Mouse (Mus musculus) G1E (cell line): Measurements from ENCODE around the gene Map7. TPM values are rescaled to one million over a fixed set of nuclear protein-coding genes. Genes with fewer than 3 reads are reported as not detected.

ENCODE experiments used
- ATAC-seq: 2 replicates; pipeline ENCODE4 v1.8.0; 2016; ENCODE audit warnings: mild to moderate bottlenecking; ENCODE audit not compliant: insufficient number of reproducible peaks, poor library complexity, low FRiP score, severe bottlenecking; ENCODE audit errors: extremely low read depth
- DNase-seq: peaks from one replicate; pipeline ENCODE4 v3.0.0; 2012; ENCODE audit warnings: low spot score
- H3K27me3 ChIP-seq: 2 replicates; pipeline ENCODE4 v1.6.1; 2012; ENCODE audit warnings: mild to moderate bottlenecking, low read length, inconsistent platforms; ENCODE audit not compliant: insufficient read depth
- H3K36me3 ChIP-seq: replicated peaks from 2 replicates; pipeline ENCODE3; 2012; ENCODE audit warnings: mild to moderate bottlenecking, inconsistent platforms
- H3K4me1 ChIP-seq: 2 replicates; pipeline ENCODE4 v1.6.1; 2012; ENCODE audit warnings: low read depth, low read length, inconsistent platforms, mixed read lengths; ENCODE audit not compliant: insufficient read depth
- H3K4me3 ChIP-seq: 2 replicates; pipeline ENCODE4 v1.5.1; 2012; ENCODE audit warnings: low read depth, mild to moderate bottlenecking, inconsistent platforms, low read length, moderate library complexity, mixed read lengths
- H3K9me3 ChIP-seq: replicated peaks from 2 replicates; pipeline ENCODE4 v1.6.1; 2012; ENCODE audit warnings: inconsistent platforms
- CTCF ChIP-seq: IDR thresholded peaks from 2 replicates; pipeline ENCODE4 v1.5.1; 2012; ENCODE audit warnings: low read depth, low read length, inconsistent platforms, mixed read lengths
- GATA1 ChIP-seq: IDR thresholded peaks from 2 replicates; pipeline ENCODE4 v1.6.1; 2012; ENCODE audit warnings: borderline replicate concordance, low read length, inconsistent platforms, mixed read lengths
- GATA2 ChIP-seq: IDR thresholded peaks from 2 replicates; pipeline ENCODE4 v1.6.1; 2012; ENCODE audit warnings: low read depth, low read length, inconsistent platforms, borderline replicate concordance
- POLR2AphosphoS5 ChIP-seq: IDR thresholded peaks from 2 replicates; pipeline ENCODE4 v1.6.1; 2012; ENCODE audit warnings: low read depth, low read length, inconsistent platforms; ENCODE audit not compliant: insufficient replicate concordance
- TAL1 ChIP-seq: conservative IDR thresholded peaks from 2 replicates; pipeline ENCODE4 v1.6.1; 2012; ENCODE audit warnings: low read depth, low read length, inconsistent platforms, mixed read lengths
- polyA plus RNA-seq: library from polyadenylated mRNA; stranded (reverse); fragments of >175 nt; gene quantifications from 2 replicates; pipeline ENCODE4 v1.2.3, GENCODE M21; 2012
- total RNA-seq, 2 experiments: library from RNA; stranded (forward) in 1 of 2; stranded (reverse) in 1 of 2; fragments of 200-1000 nt in 1 of 2; fragments of >200 nt in 1 of 2; fragmentation: Nextera tagmentation in 1 of 2; gene quantifications; 2 replicates each; pipeline ENCODE4 v1.2.3; 2014 to 2017

Map7 gene
- total and polyA plus RNA-seq, 3 experiments, result 2.5 to 2.6 TPM; not detected in 1

- no peak for TF ChIP-seq POLR2AphosphoS5
- TF ChIP-seq CTCF, result no peak
- TF ChIP-seq TAL1, result no peak
- TF ChIP-seq GATA2, result no peak
- TF ChIP-seq GATA1, result no peak
- Histone ChIP-seq H3K4me1 (peaks cover 5% of the 10 kb centered on the region; the same call in 1 of the 2 replicates), H3K9me3 (no peaks in the 10 kb centered on the region), H3K4me3 (no peak overlapping the region), H3K27me3 (peaks cover 5% of the 10 kb centered on the region), H3K36me3 (no peaks in the 10 kb centered on the region)
- DNase-seq (no peak), ATAC-seq (no peak)
Measured at GRCm38 (mm10) chr10:20218866-20219265, 70.6 kb downstream of the Map7 start.

- TF ChIP-seq POLR2AphosphoS5 (no peak), CTCF (no peak), GATA1 (no peak), TAL1 (no peak)
- no peaks in the 10 kb centered on the region for H3K9me3 ChIP-seq
- peaks cover 5% of the 10 kb centered on the region for H3K27me3 ChIP-seq
- H3K4me1 ChIP-seq, result peaks cover 5% of the 10 kb centered on the region; the same call in 1 of the 2 replicates
- H3K36me3 ChIP-seq, result no peaks in the 10 kb centered on the region
- no peak overlapping the region for H3K4me3 ChIP-seq
- ATAC-seq (no peak), DNase-seq (no peak)
Measured at GRCm38 (mm10) chr10:20219538-20219937, 71.3 kb downstream of the Map7 start.

- no peak for TF ChIP-seq GATA1
- ATAC-seq, result no peak
- H3K27me3 ChIP-seq, result peaks cover 6% of the 10 kb centered on the region
- H3K4me3 ChIP-seq, result no peak overlapping the region
- no peak for DNase-seq
- no peaks in the 10 kb centered on the region for H3K9me3 ChIP-seq
- peaks cover 5% of the 10 kb centered on the region; the same call in 1 of the 2 replicates for H3K4me1 ChIP-seq
- H3K36me3 ChIP-seq, result no peaks in the 10 kb centered on the region
Measured at GRCm38 (mm10) chr10:20220443-20221071, 72.3 kb downstream of the Map7 start.

GRCm38 (mm10) chr10:20222011-20222410, 73.7 kb downstream of the Map7 start:
- DNase-seq (no peak), ATAC-seq (no peak)
- peaks cover 12% of the 10 kb centered on the region for H3K27me3 ChIP-seq
- H3K4me1 ChIP-seq, result peaks cover 5% of the 10 kb centered on the region; the same call in 1 of the 2 replicates
- TF ChIP-seq CTCF (no peak), POLR2AphosphoS5 (no peak), GATA2 (no peak), TAL1 (no peak), GATA1 (no peak)
- no peaks in the 10 kb centered on the region for H3K36me3 ChIP-seq
- H3K9me3 ChIP-seq, result no peaks in the 10 kb centered on the region
- no peak overlapping the region for H3K4me3 ChIP-seq

- Histone ChIP-seq H3K36me3 (no peaks in the 10 kb centered on the region), H3K4me3 (no peak overlapping the region), H3K9me3 (no peaks in the 10 kb centered on the region), H3K4me1 (peaks cover 9% of the 10 kb centered on the region), H3K27me3 (peaks cover 9% of the 10 kb centered on the region)
- ATAC-seq, result no peak
- TF ChIP-seq GATA2 (no peak), TAL1 (no peak), CTCF (no peak), POLR2AphosphoS5 (no peak), GATA1 (no peak)
- no peak for DNase-seq
Measured at GRCm38 (mm10) chr10:20226728-20227127, 78.5 kb downstream of the Map7 start.

GRCm38 (mm10) chr10:20230026-20230425, 81.8 kb downstream of the Map7 start:
- H3K27me3 ChIP-seq, result peaks cover 9% of the 10 kb centered on the region
- DNase-seq (no peak), ATAC-seq (no peak; the same call in 1 of the 2 replicates)
- TF ChIP-seq GATA1, result no peak
- TF ChIP-seq CTCF, result no peak
- TF ChIP-seq POLR2AphosphoS5, result no peak
- no peak for TF ChIP-seq TAL1
- no peak for TF ChIP-seq GATA2
- H3K36me3 ChIP-seq, result peaks cover 2% of the 10 kb centered on the region
- no peak overlapping the region for H3K4me3 ChIP-seq
- H3K4me1 ChIP-seq, result peaks cover 9% of the 10 kb centered on the region
- no peaks in the 10 kb centered on the region for H3K9me3 ChIP-seq

- H3K4me1 ChIP-seq, result peaks cover 13% of the 10 kb centered on the region
- TF ChIP-seq GATA1 (no peak), TAL1 (no peak), CTCF (no peak)
- no peak for ATAC-seq
Measured at GRCm38 (mm10) chr10:20233451-20233850, 85.2 kb downstream of the Map7 start.

More at GRCm38 (mm10) chr10:20233451-20233850, 85.2 kb downstream of the Map7 start:
- DNase-seq, result no peak
- peaks cover 4% of the 10 kb centered on the region for H3K36me3 ChIP-seq
- H3K27me3 ChIP-seq, result peaks cover 9% of the 10 kb centered on the region; the same call in 1 of the 2 replicates
- H3K4me3 ChIP-seq, result no peak overlapping the region
- no peaks in the 10 kb centered on the region for H3K9me3 ChIP-seq
